Mouse (Mus musculus): ENCODE results near the gene Timeless. TPM values are rescaled to one million over a fixed set of nuclear protein-coding genes. Genes with fewer than 3 reads are reported as not detected.

The Timeless gene
- polyA plus RNA-seq, 1 experiment from 2014 or later: 80.9 TPM

DNA sequence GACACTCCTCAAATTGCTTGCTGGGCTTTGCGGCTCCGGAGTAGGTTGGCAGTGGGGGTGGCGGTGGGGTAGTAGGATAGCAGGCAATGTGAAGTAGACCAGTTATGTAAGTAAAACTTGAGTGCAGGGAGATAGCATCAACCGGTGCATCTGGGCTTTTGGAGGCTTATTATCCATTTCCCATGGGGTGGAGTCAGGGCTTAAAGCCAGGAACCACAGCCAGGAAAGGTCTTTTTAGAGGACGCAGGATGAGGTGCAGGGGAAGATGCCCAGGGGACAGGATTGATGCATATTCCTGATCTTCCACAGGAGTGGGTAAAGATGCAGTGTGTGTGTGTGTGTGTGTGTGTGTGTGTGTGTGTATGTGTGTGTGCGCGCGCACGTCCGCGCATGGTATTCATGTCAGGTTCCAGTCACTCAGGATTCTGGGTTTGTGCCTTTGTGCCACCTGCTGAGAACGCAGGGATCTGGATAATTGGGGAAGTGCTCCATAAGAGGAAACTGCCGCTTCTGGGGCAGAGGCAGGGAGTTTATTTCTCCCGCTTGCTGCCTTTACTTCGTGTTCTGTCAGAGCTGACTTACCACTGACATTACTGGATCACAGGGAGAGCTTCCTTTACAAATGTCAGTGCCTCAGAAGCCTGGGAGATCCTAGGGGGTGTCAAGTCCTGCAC lies 6.1 kb downstream of the Timeless start:
- Histone ChIP-seq H3K4me3 (no peak overlapping the region), H3K4me2 (replicated peaks) (no peak overlapping the region), H3K4me1 (peaks cover 30% of the 10 kb centered on the region), H3K36me3 (peaks cover 33% of the 10 kb centered on the region), H3K27ac (no peak overlapping the region; the same call in 1 of the 2 replicates), H3K27me3 (no peaks in the 10 kb centered on the region), H3K9me3 (no peaks in the 10 kb centered on the region), H3K9ac (no peak overlapping the region)
- no peak for ATAC-seq (ENCODE audit: insufficient number of reproducible peaks, insufficient read depth, low FRiP score, low TSS enrichment)
- WGBS: 67% methylated on average over 15 of the region's 15 CpGs

DNA sequence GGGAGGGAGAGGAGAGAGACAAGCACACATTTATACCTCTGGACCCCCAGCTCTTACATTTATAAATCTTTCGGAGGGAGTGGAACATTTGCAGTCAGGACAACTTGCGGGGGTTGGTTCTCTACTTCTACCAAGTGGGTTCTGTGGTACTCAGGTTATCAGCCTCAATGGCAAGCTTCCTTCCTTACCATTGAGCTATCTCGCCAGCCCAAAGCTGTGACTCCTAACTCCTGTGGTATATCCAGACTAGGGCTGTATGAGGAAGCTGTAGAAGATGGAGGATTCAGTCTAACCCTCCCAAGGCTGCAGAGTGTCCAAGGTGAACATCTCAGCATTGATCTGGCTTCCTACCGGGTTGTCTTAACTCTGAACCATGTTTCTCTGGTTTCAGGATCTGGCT lies 7.3 kb downstream of the Timeless start:
- Histone ChIP-seq H3K4me2 (replicated peaks) (no peak overlapping the region), H3K9ac (no peak overlapping the region), H3K36me3 (peaks cover 44% of the 10 kb centered on the region), H3K27ac (no peak overlapping the region), H3K27me3 (no peaks in the 10 kb centered on the region), H3K4me1 (peaks cover 25% of the 10 kb centered on the region), H3K9me3 (no peaks in the 10 kb centered on the region), H3K4me3 (no peak overlapping the region)
- WGBS: 88% methylated on average over 4 of the region's 4 CpGs
- no peak for ATAC-seq (ENCODE audit: insufficient number of reproducible peaks, insufficient read depth, low FRiP score, low TSS enrichment)

DNA sequence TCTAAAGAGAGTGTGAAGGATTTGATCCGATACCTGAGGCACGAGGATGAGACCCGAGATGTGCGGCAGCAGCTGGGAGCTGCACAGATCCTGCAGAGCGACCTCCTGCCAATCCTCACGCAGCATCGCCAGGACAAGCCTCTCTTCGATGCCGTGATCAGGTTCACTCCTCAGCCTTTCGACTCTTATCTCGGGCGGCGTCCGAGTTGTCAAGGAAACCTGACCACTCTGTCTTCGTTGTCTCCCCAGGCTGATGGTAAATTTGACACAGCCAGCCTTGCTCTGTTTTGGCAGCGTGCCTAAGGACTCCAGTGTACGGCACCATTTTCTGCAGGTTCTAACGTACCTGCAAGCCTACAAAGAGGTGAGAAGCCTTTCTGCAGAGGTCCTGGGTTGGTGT lies 8.3 kb downstream of the Timeless start:
- Histone ChIP-seq H3K9ac (no peak overlapping the region), H3K4me1 (peaks cover 22% of the 10 kb centered on the region), H3K9me3 (no peaks in the 10 kb centered on the region), H3K4me2 (replicated peaks) (no peak overlapping the region), H3K27me3 (no peaks in the 10 kb centered on the region), H3K27ac (no peak overlapping the region), H3K36me3 (peaks cover 54% of the 10 kb centered on the region), H3K4me3 (no peak overlapping the region)
- 91% methylated on average over 18 of the region's 18 CpGs for WGBS
- no peak for ATAC-seq (ENCODE audit: insufficient number of reproducible peaks, insufficient read depth, low FRiP score, low TSS enrichment)

DNA sequence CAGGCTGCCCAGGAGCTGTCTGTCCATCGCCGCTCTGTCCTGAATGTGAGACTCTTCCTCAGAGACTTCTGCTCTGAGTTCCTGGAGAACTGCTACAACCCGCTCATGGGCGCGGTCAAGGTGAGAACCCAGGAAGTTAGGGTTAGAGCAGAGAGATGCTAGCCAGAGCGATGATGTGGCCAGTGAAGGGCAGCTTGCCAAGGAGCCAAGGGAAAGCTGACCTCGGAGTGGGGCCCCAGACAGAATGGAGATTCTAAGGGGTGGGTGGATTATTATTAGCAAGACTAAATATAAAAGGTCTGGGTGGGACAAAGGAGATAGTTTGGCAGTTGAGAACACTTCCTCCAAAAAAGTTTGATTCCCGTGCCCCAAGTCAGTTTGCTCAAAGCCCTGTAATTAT lies 11.4 kb downstream of the Timeless start:
- H3K27ac ChIP-seq: no peak overlapping the region
- peaks cover 84% of the 10 kb centered on the region for H3K36me3 ChIP-seq
- H3K4me2 ChIP-seq (replicated peaks): no peak overlapping the region
- ATAC-seq (ENCODE audit: insufficient number of reproducible peaks, insufficient read depth, low FRiP score, low TSS enrichment): no peak
- no peak overlapping the region for H3K4me3 ChIP-seq
- H3K9me3 ChIP-seq: no peaks in the 10 kb centered on the region
- no peak overlapping the region for H3K9ac ChIP-seq
- H3K4me1 ChIP-seq: peaks cover 2% of the 10 kb centered on the region
- WGBS: 93% methylated on average over 8 of the region's 8 CpGs
- H3K27me3 ChIP-seq: no peaks in the 10 kb centered on the region

DNA sequence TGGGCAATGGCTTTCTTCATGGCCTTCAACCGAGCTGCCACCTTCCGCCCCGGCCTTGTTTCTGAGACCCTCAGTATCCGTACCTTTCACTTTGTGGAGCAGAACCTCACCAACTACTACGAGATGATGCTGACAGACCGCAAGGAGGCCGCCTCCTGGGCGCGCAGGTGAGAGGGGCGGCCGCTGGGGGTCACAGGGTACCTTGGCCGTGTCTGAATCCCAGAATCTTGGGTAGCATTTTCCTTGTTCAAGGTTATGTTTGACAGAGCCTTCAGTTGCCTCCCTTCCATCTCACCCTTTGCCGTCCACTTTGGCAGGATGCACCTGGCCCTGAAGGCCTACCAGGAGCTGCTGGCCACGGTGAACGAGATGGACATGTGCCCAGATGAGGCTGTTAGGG lies 12.3 kb downstream of the Timeless start:
- Histone ChIP-seq H3K27ac (no peak overlapping the region), H3K4me3 (no peak overlapping the region), H3K4me1 (no peaks in the 10 kb centered on the region), H3K27me3 (no peaks in the 10 kb centered on the region), H3K9me3 (no peaks in the 10 kb centered on the region), H3K9ac (no peak overlapping the region), H3K4me2 (replicated peaks) (no peak overlapping the region), H3K36me3 (peaks cover 89% of the 10 kb centered on the region)
- WGBS: 92% methylated on average over 15 of the region's 15 CpGs
- no peak for ATAC-seq (ENCODE audit: insufficient number of reproducible peaks, insufficient read depth, low FRiP score, low TSS enrichment)

DNA sequence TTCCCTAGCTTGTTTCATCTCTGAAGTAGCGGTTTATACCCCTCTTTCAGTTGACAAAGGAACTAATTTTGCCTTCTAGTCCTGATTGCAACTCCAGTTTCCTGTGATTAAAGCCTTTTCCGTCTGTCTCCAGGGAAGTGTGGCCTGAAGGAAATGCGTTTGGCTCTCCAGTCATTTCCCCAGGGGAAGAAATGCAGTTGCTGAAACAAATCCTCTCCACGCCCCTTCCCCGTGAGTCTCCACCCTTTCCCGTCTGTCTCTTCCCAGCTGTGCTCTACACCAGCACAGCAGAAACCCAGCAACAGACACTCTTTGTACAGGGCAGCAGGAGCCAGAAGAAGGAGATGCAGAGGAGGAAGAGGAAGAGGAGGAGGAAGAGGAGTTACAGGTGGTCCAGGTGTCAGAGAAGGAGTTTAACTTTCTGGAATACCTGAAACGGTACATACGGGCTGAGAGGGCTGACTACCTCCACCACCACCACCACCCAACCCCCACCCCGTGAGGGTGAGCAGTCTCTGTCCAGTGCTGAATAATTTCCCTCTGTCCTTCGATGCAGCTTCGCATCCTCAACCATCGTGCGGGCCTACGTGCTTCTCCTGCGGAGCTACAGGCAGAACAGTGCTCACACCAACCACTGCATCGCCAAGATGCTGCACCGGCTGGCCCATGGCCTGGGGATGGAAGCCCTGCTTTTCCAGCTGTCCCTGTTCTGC lies 15.3 kb downstream of the Timeless start:
- Histone ChIP-seq H3K9me3 (no peaks in the 10 kb centered on the region), H3K9ac (peak overlapping the region; percentile 7; the same call in 1 of the 2 replicates), H3K4me1 (no peaks in the 10 kb centered on the region), H3K36me3 (peaks cover 94% of the 10 kb centered on the region), H3K4me3 (no peak overlapping the region), H3K27me3 (no peaks in the 10 kb centered on the region), H3K4me2 (replicated peaks) (no peak overlapping the region), H3K27ac (peak overlapping the region; percentile 56)
- no peak for ATAC-seq (ENCODE audit: insufficient number of reproducible peaks, insufficient read depth, low FRiP score, low TSS enrichment)
- 67% methylated on average over 17 of the region's 17 CpGs for WGBS

DNA sequence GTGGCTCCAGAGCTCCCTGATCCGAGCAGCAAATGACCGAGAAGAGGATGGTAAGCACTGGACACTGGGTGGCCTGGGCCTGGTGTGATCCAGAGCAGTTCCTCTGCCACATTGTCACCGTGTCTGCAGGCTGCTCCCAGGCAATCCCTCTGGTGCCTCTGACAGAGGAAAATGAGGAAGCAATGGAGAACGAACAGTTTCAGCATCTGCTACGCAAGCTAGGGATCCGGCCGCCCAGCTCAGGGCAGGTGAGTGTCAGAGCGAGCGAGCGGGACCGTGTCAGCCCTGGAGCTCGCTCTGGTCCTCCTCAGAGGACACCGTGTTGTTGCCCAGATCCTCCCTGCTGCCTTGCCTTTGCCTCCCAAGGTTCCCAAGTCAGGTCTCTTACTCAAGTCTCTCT lies 18.7 kb downstream of the Timeless start:
- Histone ChIP-seq H3K9me3 (no peaks in the 10 kb centered on the region), H3K4me1 (no peaks in the 10 kb centered on the region), H3K36me3 (peaks cover 74% of the 10 kb centered on the region), H3K27ac (no peak overlapping the region), H3K9ac (no peak overlapping the region), H3K27me3 (no peaks in the 10 kb centered on the region), H3K4me2 (replicated peaks) (no peak overlapping the region), H3K4me3 (no peak overlapping the region)
- 94% methylated on average over 13 of the region's 13 CpGs for WGBS
- no peak for ATAC-seq (ENCODE audit: insufficient number of reproducible peaks, insufficient read depth, low FRiP score, low TSS enrichment)

DNA sequence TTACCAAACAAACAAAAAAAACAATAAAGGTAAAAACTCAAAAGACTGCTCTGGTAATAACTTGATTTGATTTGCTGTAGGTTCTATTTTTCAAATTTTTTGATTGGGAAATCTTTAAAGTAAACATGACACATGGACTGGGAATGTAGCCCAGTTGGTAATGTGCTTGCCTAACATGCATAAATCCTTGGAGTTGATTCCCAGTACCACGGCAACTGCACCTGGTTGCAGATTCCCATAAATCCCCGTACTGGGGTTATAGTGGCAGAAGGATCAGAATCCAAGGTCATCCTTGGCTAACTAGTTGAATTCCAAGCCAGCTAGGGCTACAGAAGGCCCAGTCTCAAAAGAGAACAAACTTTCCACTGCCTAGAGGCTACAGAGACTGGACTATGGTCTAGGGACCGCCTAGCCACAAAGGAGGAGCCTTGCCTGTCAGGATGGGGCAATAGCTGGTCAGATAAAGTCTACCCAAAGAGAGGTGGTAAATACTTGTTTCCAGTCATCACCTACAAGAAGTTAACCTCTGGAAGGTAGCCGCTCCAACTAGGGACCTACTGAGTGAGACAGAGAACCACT lies 21.9 kb downstream of the Timeless start, which contains the start of gene Apon:
Gene Apon, plus strand, starts transcription at position 420 of the 579 bp plus-strand sequence.
- H3K9ac ChIP-seq: no peak within 1 kb of the TSS
- no peak within 1 kb of the TSS for H3K27ac ChIP-seq
- no peaks in the 10 kb centered on the region for H3K4me1 ChIP-seq
- no peak within 1 kb of the TSS for H3K4me3 ChIP-seq
- H3K9me3 ChIP-seq: no peaks in the 10 kb centered on the region
- ATAC-seq (ENCODE audit: insufficient number of reproducible peaks, insufficient read depth, low FRiP score, low TSS enrichment): no peak
- no peaks in the 10 kb centered on the region for H3K27me3 ChIP-seq
- H3K4me2 ChIP-seq (replicated peaks): no peak within 1 kb of the TSS
- peaks cover 47% of the 10 kb centered on the region for H3K36me3 ChIP-seq
- WGBS: 92% methylated on average over 4 of the region's 4 CpGs

DNA sequence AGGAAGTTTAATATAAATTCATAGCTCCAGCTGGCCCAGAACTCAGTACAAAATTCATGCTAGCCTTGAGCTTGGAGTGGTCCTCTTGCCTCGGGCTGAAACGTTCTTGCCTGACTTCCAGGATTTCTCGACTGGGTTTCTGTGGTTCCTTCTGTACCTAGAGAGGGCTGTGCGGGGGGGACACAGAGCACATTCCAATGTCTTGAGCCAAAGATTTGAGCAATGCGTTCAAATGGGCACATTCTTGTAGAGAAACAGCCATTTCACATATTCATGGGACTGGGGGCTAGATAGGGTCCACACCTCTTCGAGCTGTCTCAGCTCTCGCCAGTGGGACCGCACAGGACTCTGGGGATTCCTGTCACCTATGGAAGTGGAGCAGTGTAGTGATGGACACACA lies 24.1 kb downstream of the Timeless start:
- no peak overlapping the region for H3K4me2 ChIP-seq (replicated peaks)
- WGBS: 90% methylated on average over 8 of the region's 8 CpGs
- no peaks in the 10 kb centered on the region for H3K4me1 ChIP-seq
- peaks cover 25% of the 10 kb centered on the region for H3K36me3 ChIP-seq
- H3K9me3 ChIP-seq: no peaks in the 10 kb centered on the region
- no peak overlapping the region for H3K27ac ChIP-seq
- H3K4me3 ChIP-seq: no peak overlapping the region
- no peak overlapping the region for H3K9ac ChIP-seq
- no peaks in the 10 kb centered on the region for H3K27me3 ChIP-seq
- no peak for ATAC-seq (ENCODE audit: insufficient number of reproducible peaks, insufficient read depth, low FRiP score, low TSS enrichment)

DNA sequence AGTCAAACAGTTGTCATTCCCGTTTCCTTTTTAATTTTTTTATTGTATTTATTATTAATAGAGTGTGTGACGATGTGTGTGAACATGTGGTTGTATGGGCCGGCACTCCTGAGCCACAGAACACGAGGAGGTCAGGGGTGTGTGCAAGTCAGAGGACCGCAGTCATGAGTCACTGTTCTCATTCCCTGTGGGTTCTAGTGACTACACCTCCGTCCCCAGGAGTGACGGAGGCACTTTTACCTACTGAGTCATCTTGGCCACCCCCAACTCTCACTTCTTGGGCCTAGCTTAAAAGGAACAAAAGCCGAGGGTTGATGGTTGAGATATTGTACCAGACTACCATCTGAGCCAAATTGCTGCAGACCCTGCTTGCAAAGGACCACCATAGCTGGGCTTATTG lies 24.5 kb downstream of the Timeless start:
- H3K4me2 ChIP-seq (replicated peaks): no peak overlapping the region
- no peaks in the 10 kb centered on the region for H3K4me1 ChIP-seq
- peaks cover 21% of the 10 kb centered on the region for H3K36me3 ChIP-seq
- no peak overlapping the region for H3K4me3 ChIP-seq
- H3K9me3 ChIP-seq: no peaks in the 10 kb centered on the region
- WGBS: 84% methylated on average over 8 of the region's 8 CpGs
- H3K9ac ChIP-seq: no peak overlapping the region
- ATAC-seq (ENCODE audit: insufficient number of reproducible peaks, insufficient read depth, low FRiP score, low TSS enrichment): no peak
- no peak overlapping the region for H3K27ac ChIP-seq
- no peaks in the 10 kb centered on the region for H3K27me3 ChIP-seq

DNA sequence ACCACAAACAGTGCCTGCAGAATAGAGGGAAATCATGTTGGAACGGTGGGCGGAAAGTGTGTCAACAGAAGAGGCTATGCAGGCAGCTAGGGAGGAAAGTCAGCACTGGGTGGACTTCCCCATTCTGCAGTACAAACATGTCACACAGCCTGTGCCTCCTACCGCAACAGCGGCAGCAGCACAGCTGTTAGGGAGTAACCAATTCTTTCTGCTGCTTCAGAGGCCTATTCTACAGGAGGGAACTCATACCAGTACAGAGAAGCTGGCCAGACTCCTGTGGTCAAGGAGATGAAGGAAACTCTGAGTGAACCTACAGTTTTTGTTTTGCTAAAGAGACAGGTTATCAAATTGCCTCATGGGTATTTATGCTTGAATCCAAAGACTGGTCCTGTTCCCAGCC lies 27.1 kb downstream of the Timeless start:
- no peak overlapping the region for H3K9ac ChIP-seq
- no peak for ATAC-seq (ENCODE audit: insufficient number of reproducible peaks, insufficient read depth, low FRiP score, low TSS enrichment)
- no peak overlapping the region for H3K4me3 ChIP-seq
- H3K27ac ChIP-seq: no peak overlapping the region
- H3K9me3 ChIP-seq: no peaks in the 10 kb centered on the region
- H3K4me1 ChIP-seq: no peaks in the 10 kb centered on the region
- no peaks in the 10 kb centered on the region for H3K36me3 ChIP-seq
- H3K4me2 ChIP-seq (replicated peaks): no peak overlapping the region
- H3K27me3 ChIP-seq: no peaks in the 10 kb centered on the region
- WGBS: 85% methylated on average over 4 of the region's 4 CpGs

DNA sequence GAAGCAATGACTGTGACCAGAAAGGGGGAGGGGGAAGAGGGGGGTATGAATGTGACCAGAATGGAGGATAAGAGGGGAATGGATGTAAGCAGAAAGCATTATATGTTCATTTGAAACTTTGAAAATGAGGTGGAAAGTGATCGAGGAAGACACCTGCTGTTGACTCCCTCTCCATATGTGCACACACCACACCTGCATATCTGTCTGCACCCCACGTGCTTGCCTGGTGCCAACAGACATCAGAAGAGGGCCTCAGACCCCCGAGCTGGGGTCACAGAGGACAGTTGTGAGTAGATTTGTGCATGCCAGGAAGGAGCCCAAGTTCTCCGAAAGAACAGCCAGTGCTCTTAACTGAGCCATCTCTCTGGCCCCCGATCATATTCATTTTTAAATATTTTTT lies 28.1 kb downstream of the Timeless start:
- Histone ChIP-seq H3K27ac (no peak overlapping the region), H3K9me3 (no peaks in the 10 kb centered on the region), H3K36me3 (no peaks in the 10 kb centered on the region), H3K4me2 (replicated peaks) (no peak overlapping the region), H3K9ac (no peak overlapping the region), H3K4me1 (no peaks in the 10 kb centered on the region), H3K4me3 (no peak overlapping the region), H3K27me3 (no peaks in the 10 kb centered on the region)
- WGBS: 81% methylated on average over 5 of the region's 5 CpGs
- ATAC-seq (ENCODE audit: insufficient number of reproducible peaks, insufficient read depth, low FRiP score, low TSS enrichment): no peak
